Mouse (Mus musculus): ENCODE measurements around the gene Pld6.

GRCm38 (mm10) chr11:59786444-59787198 lies 824 bp downstream of the Pld6 start:
- no peak for TF ChIP-seq CTCF (IDR thresholded peaks at IDR 0.05; ENCODE audit: borderline replicate concordance, insufficient read depth, low read length)
- TF ChIP-seq POLR2A (IDR thresholded peaks at IDR 0.05; ENCODE audit: low read depth, low read length): no peak
